Mouse (Mus musculus): Measurements from ENCODE around the gene Naaladl1.

Gene Naaladl1

DNA sequence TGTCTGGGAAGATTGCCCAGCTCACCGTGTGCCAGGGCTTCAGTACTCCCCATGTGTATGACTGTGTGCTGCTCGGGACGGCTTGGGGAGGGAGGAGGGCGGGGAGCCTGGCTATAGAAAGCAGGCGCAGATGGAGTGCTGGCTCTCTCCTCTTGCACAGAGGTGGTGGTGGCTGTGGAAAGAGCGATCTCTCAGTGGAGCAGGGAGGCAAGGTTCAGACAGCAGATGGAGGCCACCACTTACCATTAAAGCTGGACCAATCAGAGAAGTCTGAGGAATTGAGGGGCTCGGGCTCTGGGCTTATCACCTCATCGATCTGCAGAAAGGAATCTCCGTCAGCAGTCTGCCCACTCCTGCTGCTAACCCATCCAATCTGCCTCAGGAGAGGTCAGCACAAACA, 23.4 kb upstream of the Naaladl1 start, which contains the start of gene Gm28374:
Gene Gm28374 (minus strand): TSS at position 101 of the 400 bp plus-strand sequence.
- no peak for DNase-seq (ENCODE audit: low read depth, low spot score)

DNA sequence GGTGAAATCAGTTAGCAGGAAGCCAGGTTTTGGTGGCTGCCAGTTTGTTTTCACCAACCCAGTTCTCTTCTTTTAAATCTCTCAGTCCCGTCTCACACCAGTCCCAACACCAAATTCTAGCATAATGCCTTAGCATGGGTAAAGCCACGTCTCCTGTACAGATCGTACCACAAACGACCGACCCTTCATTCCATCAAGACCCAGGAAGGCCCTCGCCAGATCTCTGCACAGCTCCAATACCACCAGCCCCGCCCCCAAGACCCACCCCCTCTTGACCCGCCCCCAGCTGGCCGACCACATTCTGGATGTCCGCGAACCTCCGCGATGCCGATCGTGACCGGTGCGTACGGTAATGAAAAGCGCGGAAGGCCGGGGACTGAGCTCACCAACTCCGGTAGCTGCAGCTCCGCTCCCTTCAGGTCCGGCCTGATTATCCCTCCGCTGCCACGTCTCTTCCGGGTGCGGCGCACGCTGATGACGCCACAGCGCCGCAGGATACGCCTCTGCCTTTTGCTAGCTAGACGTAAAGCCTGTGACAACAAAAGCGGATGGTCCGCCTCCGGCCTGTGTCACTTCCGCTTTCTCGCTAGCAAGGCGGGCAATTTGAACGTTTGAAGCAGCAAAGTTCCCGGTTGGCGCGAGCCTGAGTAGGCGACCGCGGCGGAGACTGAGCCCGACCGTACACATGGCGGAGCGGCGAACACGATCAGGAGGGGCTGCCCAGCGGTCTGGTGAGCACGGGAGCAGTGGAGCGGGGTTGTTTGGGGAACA, 20.9 kb upstream of the Naaladl1 start, which contains the start of the genes Zfpl1 and Cdca5:
Gene Zfpl1 (minus strand): TSS at position 479 of the 771 bp plus-strand sequence.
Gene Cdca5 (plus strand): TSS at position 506 of the 771 bp plus-strand sequence.
- DNase-seq (ENCODE audit: low read depth, low spot score): peak; percentile 98

- DNase-seq (ENCODE audit: low read depth, low spot score): peak; percentile 94
Measured at GRCm38 (mm10) chr19:6085417-6085879, 20.1 kb upstream of the Naaladl1 start.

DNA sequence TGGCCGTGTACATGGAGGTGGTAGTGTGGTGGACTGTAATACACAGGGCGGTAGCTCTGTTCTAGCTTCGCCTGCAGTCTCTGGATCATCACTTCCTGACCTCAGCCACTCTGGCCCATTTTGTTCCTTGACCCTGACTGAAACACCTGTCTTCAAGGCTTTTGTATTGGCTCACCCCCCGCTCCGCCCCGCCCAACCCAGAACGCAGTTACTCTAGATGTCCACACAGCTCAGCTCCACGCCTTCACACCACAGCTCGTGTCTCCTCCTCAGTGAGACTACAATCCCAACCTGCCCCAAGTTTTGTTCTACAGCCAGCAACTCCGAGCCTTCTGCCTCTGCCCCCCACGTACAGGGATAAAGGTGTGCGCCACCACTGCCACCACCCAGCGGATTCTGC, 16.7 kb upstream of the Naaladl1 start:
- no peak for DNase-seq (ENCODE audit: low read depth, low spot score)

DNA sequence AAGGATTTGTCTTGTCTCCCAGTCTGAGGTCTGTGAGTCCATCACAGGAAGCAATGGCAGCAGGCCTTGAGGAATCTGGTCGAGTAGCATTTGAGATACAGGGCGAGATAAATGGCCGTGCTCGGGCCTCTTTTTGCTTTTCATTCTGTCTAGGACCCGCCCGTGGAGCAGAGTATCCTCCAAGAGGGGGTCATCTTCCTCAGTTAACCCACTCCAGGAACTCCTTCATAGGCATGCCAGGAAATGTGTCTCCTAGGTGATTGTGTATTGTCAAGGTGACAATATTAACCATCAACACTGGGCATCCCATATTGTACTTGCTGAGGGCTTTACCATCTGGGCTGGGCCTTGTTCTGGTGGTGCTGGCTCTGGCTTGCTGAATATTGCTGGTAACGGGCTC, 11.5 kb upstream of the Naaladl1 start, which contains the start of gene AC131692.1:
Gene AC131692.1 (plus strand): TSS at position 301 of the 400 bp plus-strand sequence.
- no peak for DNase-seq (ENCODE audit: low read depth, low spot score)

- no peak for DNase-seq (ENCODE audit: low read depth, low spot score)
Measured at GRCm38 (mm10) chr19:6097847-6098246, 7.7 kb upstream of the Naaladl1 start.

DNA sequence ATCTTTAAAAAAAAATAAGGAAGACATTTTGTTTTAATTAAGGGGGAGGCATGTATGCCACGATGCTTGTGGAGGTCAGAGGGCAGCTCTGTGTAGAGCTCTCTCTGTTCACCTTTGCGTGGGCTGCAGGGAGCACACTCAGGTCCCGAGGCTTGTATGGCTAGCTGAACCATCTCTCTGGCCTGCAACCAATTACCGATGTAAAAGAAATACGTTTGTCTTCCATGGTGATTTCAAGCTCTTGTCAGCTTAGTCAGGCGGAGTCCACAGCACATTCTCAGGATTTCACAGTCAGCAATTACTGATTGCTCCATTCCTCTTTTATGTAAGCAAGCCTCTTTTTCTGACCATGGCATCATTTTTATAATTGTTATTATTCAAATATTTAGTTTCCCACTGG, 4.4 kb upstream of the Naaladl1 start:
- DNase-seq (ENCODE audit: low read depth, low spot score): no peak

GRCm38 (mm10) chr19:6102169-6102853, 3.3 kb upstream of the Naaladl1 start:
- no peak for DNase-seq (ENCODE audit: low read depth, low spot score)

DNA sequence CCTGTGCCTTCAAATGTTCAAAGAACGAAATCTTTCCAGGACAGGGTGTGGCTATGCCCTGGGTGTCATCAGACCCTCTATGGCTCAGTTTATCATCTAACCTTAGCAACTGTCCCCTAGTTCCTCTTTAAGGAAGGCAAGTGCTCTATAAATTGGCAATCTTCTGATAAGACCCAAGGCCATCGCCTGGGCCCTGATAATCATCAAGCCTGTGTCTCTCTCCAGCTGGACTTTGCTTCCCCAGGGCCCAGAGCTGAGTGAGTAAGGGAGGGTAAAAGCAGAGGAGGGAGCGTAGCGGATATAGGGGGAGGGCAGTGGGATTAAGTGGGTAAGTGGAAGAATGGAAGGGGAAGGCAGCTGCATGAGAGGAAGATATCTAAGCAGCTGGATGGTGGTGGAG, 1.1 kb upstream of the Naaladl1 start:
- no peak for DNase-seq (ENCODE audit: low read depth, low spot score)

- no peak for DNase-seq (ENCODE audit: low read depth, low spot score)
Measured at GRCm38 (mm10) chr19:6113116-6113515, 7.5 kb downstream of the Naaladl1 start.

GRCm38 (mm10) chr19:6116113-6116850, 10.7 kb downstream of the Naaladl1 start:
- DNase-seq (ENCODE audit: low read depth, low spot score): no peak

- DNase-seq (ENCODE audit: low read depth, low spot score): no peak
Measured at GRCm38 (mm10) chr19:6117346-6117985, 11.9 kb downstream of the Naaladl1 start.

- DNase-seq (ENCODE audit: low read depth, low spot score): peak; percentile 97
Measured at GRCm38 (mm10) chr19:6117986-6118676, 12.5 kb downstream of the Naaladl1 start, which contains the start of gene Sac3d1. TSS of gene Sac3d1 (minus strand) at chr19:6118650.

DNA sequence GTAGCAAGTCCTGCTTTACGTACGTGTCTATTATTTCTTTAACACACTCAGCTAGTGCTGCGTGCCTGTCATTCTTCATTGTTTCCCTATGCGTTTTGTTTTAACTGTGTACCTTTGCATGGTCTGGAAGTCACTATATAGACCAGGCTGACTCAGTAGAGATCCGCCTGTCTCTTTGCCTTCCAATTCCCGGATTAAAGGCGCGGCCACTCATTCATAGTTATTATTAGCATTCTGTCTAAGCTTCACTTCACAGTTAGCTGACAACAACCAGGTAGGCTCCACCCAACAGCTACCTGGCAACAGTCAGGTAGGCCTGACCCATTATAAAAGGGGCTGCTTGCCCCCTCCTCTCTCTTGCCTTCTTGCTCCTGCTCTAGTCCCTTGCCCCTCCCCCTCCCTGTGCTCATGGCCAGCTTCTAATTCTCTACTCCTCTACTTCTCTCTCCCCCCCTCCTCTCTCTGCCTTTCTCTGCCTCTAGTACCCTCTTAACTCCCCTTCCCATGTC, 13.1 kb downstream of the Naaladl1 start:
- no peak for DNase-seq (ENCODE audit: low read depth, low spot score)

- no peak for DNase-seq (ENCODE audit: low read depth, low spot score)
Measured at GRCm38 (mm10) chr19:6121761-6122160, 16.2 kb downstream of the Naaladl1 start.

DNA sequence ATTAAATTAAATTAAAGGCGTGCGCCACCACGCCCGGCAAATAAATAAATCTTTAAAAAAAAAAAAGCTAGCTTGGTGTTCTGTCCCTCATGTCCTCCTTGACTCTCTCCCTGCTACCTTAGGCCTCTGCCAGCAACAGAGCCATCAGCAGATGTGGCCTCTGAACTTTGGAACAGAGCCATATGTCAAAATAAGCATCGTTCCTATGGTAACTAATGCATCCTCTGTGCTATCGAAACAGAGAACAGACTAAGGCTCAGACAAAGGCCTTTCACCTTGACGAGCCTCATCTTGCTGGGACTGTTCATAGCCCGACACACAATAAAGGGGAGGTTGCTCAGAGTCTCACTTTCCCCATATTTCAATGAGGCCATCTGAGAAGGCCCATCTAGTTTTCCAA, 17.7 kb downstream of the Naaladl1 start:
- DNase-seq (ENCODE audit: low read depth, low spot score): no peak

GRCm38 (mm10) chr19:6124898-6125297, 19.3 kb downstream of the Naaladl1 start:
- no peak for DNase-seq (ENCODE audit: low read depth, low spot score)

DNA sequence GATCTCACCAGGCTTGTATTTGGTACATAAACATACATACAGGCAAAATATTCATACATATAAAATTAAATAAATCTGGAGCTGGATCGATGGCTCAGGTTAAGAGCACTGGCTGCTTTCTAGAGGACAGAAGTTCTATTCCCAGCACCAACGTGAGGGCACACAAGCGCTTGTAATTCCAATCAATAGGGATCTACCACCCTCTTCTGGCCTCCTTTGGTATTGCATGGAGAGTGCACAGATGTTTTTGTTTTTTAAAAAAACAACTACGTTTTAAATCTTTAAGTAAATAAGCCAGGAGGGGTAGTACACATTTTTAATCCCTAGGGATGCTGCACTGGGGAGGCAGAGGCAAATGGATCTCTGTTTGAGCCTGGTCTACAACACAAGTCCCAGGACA, 20.7 kb downstream of the Naaladl1 start:
- peak; percentile 83 for DNase-seq (ENCODE audit: low read depth, low spot score)

- peak; percentile 51 for DNase-seq (ENCODE audit: low read depth, low spot score)
Measured at GRCm38 (mm10) chr19:6126789-6127580, 21.4 kb downstream of the Naaladl1 start.

Measured in A20 (cell line).